Mouse (Mus musculus) right cerebral cortex, postnatal 25 days (tissue): Measurements from ENCODE around the gene Olfr905.

Source experiments
- DNase-seq: peaks from one replicate; pipeline ENCODE4 v3.0.0; 2022

Olfr905 gene

DNA sequence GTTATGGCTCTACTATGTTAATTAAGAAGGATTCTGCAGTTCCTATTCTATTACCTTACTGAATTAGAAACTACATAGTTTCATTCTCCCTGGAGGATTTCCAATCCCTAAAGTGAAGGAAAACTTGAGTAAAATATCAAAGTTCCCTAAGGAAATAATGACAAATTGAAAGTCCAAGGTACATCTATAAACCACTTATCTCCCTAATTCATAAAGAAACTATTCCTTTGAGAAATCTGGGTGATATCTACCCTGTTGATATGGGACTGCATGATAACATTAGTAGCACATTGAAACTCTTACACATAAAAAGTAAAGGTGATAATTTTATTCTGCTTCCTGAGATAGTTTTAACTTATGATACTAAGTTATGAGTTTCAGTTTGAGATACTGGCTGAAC is at the start of gene Olfr905:
Gene Olfr905, plus strand, starts transcription at position 301 of the 400 bp plus-strand sequence.
- no peak for DNase-seq

DNA sequence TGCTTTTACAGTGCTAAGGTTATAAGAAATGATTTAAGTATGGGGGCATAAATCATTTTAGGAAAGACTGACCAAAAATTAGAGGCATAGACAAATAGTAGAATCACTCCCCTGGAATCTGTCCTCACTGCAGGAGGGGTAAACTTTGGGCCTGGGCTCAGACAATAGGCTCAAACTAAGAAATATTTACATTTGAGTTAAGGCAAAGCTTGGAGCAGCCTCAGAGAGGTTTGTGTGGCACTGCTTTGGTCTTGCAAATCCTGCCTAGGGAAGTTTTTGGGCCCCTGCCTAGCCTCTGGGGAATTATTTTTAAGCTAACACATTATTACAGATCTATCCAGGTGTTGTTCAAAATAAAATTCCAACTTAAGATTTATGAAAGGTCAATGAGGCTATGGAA is 47.1 kb upstream of the Olfr905 start:
- DNase-seq: no peak

DNA sequence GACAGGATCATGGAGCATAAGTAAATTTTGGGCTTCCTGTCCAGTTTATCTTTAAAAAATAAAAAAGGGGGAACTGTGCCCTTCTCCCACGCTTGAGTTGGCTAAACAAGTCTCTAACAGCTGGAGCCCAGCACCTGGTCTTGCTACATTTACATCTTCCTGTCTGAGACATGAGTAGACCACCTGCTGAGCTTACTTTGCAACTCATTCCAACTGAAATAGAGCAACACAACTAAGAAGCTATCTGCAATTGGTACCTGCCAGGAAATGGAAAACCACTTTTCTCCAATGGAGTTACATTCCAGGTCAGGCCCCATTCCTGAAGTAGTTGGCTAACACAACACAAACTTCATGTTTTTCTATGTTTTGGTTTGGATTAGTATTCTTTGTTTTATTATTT is 43.9 kb upstream of the Olfr905 start:
- DNase-seq: no peak

DNA sequence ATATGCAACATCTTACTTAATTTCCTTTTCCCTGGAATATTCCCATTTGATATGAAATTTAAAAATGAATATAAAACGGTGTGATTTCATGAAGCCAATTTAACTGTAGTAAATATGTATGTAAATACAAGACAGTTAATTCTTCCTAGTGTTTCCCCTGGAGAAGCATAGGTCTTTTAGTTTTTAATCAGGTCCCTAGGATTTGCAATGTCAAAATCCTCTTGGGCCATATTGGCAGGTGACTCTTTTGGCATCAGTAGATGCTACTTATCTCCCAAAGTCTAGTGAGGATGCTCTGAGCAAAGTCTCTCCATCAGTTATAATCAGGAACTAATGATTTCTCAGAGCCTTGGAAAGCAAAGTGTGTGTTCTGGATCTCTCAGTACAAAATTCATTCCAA is 41.8 kb upstream of the Olfr905 start, which contains the start of gene Olfr901:
Gene Olfr901, plus strand, starts transcription at position 301 of the 400 bp plus-strand sequence.
- no peak for DNase-seq

DNA sequence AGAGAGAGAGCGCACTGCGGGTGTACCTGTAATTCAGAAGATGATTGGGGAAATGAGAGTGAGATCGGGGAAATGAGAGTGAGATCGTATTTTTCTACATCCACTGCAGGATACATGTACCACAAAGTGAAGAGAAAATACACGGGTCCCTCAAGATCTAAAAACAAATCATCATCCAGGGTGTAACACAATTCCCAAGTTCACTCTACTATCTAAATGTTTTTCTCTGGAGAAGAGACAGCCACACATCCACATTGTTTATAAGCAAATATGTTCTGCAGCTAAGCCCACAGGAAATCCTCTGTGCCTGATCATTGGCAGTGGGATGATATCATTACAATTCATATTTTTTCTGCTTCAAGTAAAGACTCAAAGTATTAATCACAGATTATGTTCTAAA is 23.6 kb upstream of the Olfr905 start, which contains the start of gene Olfr902:
Gene Olfr902, plus strand, starts transcription at position 301 of the 400 bp plus-strand sequence.
- DNase-seq: no peak

DNA sequence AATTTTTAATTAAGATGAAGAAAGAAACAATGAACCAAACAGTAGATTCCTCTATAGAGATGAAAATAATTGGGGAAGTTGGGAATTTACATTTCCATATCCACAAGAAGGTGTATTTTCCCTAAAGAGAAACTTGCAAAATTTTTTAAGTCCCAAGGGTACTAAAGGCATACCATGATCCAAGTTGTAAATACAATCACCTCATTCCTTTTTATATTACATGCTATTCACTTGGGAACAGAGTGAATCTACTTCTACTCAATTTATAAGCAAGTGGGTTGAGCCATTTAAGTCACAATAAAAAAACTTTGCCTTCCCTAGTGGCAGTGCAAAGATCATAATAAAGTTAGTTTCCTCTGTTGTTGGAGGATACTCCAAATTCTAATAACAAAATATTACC is 8.1 kb upstream of the Olfr905 start, which contains the start of gene Olfr904:
Gene Olfr904, plus strand, starts transcription at position 301 of the 400 bp plus-strand sequence.
- no peak for DNase-seq

DNA sequence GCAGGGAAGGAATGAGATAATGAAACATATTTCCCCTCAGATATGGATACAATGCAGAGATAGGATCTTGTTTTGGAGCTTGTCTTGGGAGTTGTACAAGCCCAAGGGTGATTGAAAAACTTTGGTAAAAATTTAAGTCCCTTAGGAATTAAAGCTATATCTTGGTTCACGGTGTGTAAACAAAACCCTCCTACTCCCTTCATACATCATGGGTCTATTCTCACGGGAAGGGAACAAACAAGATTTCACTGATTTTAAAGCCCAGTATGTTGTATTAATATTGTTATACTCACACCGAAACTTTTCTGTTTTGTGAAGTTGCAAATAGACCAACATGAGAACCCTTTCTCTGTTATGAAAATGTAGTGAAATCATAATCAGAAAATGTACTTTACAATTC is 15.9 kb downstream of the Olfr905 start, which contains the start of gene Olfr906:
Gene Olfr906, plus strand, starts transcription at position 301 of the 400 bp plus-strand sequence.
- DNase-seq: no peak

DNA sequence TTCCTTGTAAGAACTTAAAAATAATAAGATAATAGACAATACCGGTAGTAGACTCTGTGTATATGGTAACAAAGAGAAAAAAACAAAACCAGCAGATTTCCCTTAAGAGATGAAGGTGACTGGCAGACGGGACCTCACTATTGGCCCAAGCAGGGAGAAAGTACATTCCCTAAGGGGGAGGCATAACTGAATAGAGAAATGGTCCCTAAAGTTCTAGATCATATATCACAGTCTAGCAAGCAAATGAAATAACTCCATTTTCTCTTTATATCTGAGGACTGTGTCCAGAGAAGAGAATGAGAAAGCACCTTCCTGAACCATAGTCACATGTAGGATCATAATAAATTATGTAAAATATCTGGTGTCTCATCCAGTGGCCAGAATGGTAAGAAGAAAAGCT is 24.6 kb downstream of the Olfr905 start, which contains the start of gene Olfr907:
Gene Olfr907, plus strand, starts transcription at position 301 of the 400 bp plus-strand sequence.
- DNase-seq: no peak

DNA sequence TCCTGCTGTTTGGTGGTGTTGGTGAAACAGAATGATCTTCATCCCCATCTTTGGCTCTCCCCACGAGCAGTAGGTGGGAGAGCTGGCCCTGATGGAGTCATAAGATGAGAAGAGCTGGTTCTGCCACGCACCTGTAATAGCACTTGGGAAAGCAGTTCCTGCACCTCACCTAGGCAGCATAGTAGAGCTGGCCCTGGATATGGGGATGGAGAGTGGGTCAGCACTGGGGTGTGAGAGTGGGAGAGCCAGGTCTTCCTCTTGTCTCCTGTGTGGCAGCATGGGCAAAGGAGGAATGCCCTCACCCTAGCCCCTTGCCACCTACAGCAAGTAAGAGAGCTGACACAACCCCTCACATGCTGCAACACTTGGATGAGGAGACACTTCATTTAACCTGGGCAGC is 41.4 kb downstream of the Olfr905 start:
- no peak for DNase-seq

DNA sequence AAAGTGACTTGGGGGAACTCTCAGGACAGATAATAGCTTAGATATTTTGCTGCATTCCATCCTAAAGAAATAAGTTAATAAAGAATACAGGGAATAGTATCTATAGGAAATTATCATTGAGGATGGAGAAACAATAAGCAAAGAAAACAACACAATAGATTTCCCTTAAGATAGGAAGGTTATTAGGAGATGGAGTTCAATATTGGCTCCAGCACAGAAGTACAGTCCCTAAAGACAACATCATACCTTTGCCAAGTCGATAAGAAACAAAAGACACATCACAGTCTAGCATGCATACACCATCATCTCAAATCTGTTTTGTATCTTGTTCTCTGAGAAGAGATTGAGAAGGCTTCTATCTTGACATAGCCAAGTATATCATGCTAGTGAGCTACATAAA is 50.4 kb downstream of the Olfr905 start, which contains the start of gene Olfr911-ps1:
Gene Olfr911-ps1, plus strand, starts transcription at position 301 of the 400 bp plus-strand sequence.
- DNase-seq: no peak
